Mouse (Mus musculus): Measurements from ENCODE around the gene Calr.

DNA sequence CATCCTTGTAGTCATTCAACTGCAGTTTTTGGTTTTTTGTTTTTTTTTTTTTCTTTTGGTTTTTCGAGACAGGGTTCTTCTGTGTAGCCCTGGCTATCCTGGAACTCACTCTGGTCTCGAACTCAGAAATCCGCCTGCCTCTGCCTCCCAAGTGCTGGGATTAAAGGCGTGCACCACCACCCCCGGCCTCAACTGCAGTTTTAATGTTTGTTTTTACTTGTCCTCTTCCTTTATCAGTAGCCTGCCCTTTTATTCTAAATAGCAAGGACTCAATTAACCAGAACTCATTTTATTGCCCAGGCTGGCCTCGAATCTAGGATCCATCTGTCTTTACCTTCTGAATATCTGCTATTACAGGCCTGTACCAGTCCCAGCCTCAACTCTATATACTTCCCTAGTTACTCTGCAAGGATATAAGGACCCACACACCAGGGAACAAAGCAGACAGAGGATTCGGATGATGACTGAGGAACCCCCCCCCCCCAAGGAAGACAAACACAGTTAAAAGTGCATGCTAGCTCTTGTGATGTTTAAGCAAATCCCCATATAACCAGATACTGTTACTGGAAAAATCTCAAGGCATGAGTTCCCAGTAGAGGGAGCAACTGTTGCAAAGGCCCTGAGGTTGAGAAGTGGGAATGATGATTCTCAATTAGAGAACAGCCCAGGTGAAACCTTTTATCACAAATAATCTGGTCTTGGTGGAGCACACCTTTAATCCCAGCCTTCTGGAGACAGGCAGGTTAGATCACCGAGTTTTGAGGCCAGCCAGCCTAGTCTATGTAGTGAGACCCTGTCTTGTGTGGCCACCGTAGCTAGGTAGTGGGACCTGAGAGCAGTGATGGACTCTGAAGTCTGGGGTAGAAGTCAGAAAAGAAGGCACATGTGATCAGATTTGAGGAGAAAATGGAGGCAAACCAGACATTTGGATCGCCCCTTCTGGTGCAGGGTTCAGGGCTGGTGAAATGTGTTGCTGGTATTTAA is 13.7 kb downstream of the Calr start:
- TF ChIP-seq POLR2A (IDR thresholded peaks at IDR 0.05; ENCODE audit: insufficient read depth, low read depth, low read length) (no peak), CTCF (IDR thresholded peaks at IDR 0.05; ENCODE audit: insufficient read depth, low read depth, low read length) (no peak)

All from olfactory bulb, adult 2 months (tissue).